Mouse (Mus musculus): ENCODE results near the gene Oat.

Gene Oat

GRCm38 (mm10) chr7:132576116-132576650 lies at the start of gene Oat:
TSS of gene Oat (minus strand) at chr7:132576398.
- in situ Hi-C loops (cut with MboI, MseI) = loop anchor here (10.0 kb wide), 1 partner anchor 1171 kb away; no protein-coding TSS in a partner anchor

DNA sequence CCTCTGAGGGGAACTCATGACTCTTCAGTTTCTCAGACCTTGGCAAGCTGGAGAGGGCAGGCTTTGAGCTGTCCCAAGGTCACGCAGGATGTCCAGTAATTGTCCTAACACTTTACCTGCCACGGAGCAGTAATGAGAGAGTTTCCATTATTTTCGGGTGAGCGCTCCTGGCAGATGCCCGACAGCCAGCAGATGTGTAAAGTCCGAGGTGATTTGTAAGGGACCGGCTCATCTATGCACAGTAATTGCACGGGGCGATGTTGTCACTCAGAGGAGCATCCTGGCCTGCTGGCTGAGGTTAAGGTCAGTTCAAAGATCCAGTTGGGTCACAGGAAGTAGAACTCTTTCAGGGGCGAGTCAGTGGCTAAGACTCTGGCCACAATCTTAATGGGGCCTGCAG lies 48.0 kb upstream of the Oat start:
- in situ Hi-C loops (cut with MboI, MseI) = no loop called here

- in situ Hi-C loops (cut with MboI, MseI) = no loop called here
These were observed 44.0 kb upstream of the Oat start for GRCm38 (mm10) chr7:132619975-132620918.

GRCm38 (mm10) chr7:132619549-132619948 lies 43.4 kb upstream of the Oat start:
- in situ Hi-C loops (cut with MboI, MseI) = no loop called here

GRCm38 (mm10) chr7:132617021-132617564 lies 40.9 kb upstream of the Oat start:
- in situ Hi-C loops (cut with MboI, MseI) = no loop called here

DNA sequence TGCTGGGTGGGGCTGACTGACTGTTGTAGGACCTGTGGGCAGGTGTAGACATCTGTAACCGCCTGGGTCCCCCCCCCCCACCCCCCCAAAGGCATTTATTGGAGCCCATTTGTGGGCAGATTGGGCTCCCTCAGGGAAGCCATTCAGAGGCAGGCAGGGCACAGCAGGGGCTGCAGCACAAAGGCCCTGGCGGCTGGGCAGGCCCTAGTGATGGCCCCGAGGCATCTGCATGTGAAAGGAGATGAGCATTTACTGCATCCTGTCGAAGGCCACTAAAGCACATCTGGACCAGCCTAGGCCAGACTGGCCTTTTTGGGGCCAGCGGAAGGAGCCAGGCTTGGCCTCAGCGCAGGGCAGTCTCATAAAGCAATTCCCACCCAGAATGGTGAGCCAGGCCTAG lies 40.2 kb upstream of the Oat start:
- in situ Hi-C loops (cut with MboI, MseI) = no loop called here

- in situ Hi-C loops (cut with MboI, MseI) = no loop called here
These were observed 39.1 kb upstream of the Oat start for GRCm38 (mm10) chr7:132615346-132615745.

DNA sequence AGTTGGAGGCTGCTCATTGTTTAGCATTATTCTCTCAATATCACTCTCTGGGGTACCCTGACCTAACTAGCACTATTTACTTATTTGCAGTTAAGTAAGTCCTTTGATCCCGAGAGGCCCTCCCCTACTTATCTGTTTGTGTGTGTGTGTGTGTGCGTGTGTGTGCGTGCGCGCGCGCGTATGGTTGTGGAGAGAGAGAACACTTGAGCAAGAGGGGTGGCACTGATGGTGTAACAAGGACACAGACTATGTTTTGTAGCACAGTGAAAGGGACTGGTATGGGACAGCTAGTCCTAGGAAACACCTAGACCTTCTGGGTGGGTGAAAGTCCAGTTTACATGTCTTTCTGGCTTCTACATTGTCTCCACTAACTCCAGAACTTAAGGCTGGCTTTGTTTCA lies 35.3 kb upstream of the Oat start:
- in situ Hi-C loops (cut with MboI, MseI) = no loop called here

DNA sequence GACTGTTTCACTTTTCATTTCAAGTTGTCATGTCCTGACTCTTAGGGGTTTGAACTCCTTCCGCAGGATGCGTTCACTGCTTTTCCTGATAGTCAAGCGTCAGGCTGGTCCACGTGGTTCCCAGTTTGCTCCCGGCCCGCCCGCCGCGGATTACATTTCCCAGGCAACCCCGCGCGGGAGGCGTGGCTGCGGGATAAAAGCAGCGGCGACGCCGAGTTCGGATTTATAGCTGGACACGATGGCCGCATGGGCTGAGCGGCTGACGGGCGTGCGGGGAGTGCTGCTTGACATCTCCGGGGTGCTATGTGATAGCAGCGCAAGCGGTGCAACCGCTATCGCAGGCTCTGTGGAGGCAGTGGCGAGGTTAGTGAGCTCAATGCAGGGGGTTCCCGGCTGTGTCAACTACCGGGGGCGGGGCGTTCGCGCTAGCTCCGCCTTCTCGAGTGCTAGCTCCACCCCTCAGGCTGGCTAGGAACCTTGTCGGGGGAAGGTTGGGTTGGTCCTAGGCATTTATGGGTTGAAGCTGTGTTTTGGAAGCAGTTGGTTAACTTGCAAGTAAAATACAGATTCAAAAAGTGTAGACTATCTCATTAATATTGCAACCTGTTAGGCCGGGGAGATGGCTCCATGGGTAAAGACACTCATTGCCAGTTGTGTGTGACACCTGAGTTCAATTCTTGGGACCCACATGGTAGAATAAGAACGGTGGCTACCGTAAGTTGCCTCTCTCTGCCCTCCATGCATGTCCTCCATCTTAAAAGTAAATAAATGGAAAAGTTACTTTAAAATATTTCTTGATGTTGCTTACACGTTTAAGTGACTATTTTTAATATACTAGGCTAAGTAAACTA lies 34.5 kb upstream of the Oat start, which contains the start of gene Lhpp:
Gene Lhpp (plus strand): TSS at position 171 of the 851 bp plus-strand sequence.
- in situ Hi-C loops (cut with MboI, MseI) = no loop called here

- in situ Hi-C loops (cut with MboI, MseI) = no loop called here
These were observed 32.3 kb upstream of the Oat start for GRCm38 (mm10) chr7:132608316-132609020.

GRCm38 (mm10) chr7:132605689-132606088 lies 29.5 kb upstream of the Oat start:
- in situ Hi-C loops (cut with MboI, MseI) = no loop called here

DNA sequence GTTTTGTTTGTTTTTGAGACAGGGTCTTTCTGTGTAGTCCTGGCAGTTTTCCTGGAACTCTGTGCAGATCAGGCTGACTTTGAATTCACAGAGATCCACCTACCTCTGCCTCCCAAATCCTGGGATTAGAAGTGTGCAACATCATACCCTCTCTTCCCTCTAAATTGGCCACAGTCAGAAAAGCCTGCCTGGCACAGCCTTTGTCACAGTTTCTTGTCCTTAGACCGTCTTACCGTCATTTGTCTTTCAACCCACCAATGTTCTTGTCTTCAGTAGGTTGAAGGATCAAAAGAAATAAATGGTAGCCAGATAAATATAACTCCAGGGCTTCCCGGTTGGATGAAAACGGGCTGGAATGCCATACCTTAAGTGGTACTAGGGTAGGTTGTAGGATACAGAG lies 28.5 kb upstream of the Oat start:
- in situ Hi-C loops (cut with MboI, MseI) = no loop called here

DNA sequence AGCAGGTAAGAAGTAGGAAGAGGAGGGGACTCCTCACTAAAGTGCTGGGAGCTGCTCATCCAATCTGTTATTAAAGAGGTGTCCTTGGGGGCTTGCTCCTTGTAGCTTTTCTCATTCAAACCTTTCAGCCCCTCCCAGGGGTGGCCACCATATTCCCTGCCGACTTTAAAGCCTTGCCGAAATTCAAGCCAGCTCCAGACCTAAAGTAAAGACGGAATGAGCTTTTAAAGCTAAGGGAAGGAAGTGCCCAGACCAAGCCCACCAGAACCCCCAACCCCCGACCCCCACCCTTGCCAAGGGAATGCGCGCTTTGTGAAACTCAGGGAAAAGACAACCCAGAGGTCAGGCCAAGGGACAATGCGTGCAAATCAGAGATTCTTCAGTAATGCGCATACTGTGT lies 24.7 kb upstream of the Oat start:
- in situ Hi-C loops (cut with MboI, MseI) = no loop called here

- in situ Hi-C loops (cut with MboI, MseI) = no loop called here
These were observed 23.8 kb upstream of the Oat start for GRCm38 (mm10) chr7:132600026-132600425.

DNA sequence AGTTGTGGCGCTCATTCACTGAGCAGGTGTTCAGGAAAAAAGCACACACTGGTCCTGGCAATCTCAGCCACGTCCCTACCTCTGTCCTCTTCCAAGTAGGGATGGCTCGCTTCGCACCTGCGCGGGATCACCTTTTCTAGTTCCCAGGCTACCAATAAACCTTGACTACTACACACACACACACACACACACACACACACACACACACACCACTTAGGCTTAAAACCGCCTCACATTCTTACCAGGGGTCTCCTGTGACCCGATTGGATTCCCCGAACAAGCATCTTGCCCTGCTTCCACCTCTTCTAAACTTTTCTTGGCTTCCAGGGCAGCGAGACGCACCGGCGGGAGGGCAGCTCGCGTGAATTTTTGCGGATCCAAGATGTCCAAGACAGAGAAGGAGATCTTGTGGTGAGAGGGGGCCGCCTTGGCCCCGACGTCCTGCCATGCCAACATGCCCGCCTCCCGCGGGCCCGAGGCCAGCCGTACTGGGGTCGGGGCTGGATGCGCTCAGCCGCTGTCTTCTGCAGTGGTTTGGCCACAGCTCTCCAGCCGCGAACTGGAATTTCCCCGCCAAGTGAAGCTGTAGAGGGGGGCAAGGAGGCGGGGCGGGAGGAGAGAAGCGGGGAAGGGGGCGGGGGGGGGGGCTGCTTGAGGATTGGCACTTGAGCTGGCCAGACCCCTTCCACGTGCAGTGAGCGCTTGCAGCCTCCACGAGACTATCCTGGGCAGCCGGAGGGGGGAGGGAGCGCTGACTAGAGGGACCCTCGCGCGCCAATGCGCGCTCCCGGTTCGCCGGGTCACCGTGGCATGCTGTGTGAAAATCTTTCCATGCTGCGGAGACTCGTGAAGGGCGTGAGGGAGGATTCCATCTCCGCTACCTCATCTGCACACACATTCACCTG lies 23.1 kb upstream of the Oat start, which contains the start of gene Nkx1-2:
Gene Nkx1-2 (minus strand): TSS at position 567 of the 905 bp plus-strand sequence.
- in situ Hi-C loops (cut with MboI, MseI) = no loop called here

DNA sequence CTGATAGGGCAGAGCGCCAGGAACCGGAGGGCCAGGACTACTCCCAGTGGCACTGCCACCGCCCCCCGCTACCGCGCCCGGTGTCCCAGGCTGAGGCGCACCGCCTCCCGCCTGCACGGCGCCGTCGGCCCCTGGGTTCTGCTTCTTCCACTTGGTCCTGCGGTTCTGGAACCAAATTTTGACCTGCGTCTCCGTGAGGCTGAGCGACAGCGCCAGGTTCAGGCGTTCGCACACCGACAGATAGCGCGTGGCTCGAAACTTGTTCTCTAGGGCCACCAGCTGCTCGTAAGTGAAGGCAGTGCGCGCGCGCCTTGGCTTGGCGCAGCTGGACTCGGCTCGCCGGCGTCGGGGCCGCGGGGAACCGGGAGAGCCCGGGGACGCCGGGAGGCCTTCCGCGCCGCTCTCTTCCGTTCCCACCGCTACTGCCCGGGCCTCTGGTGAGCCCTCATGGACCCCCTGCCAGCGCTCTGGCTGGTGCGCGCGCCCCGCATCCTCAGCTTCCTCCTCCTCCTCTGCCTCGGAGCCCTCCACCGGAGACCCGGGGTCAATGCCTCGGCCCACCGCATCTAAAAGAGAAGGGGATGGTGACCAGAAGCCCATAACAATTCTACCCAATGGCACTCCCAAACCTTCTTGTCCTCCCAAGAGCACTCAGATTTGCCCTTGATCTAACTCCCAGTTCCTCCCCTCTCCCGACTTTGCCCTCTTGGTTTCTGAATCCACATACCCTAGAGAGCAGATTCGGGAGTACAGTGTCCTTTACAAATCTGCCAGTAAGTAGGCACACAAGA lies 21.2 kb upstream of the Oat start:
- in situ Hi-C loops (cut with MboI, MseI) = no loop called here

GRCm38 (mm10) chr7:132596557-132597250 lies 20.5 kb upstream of the Oat start:
- in situ Hi-C loops (cut with MboI, MseI) = no loop called here

DNA sequence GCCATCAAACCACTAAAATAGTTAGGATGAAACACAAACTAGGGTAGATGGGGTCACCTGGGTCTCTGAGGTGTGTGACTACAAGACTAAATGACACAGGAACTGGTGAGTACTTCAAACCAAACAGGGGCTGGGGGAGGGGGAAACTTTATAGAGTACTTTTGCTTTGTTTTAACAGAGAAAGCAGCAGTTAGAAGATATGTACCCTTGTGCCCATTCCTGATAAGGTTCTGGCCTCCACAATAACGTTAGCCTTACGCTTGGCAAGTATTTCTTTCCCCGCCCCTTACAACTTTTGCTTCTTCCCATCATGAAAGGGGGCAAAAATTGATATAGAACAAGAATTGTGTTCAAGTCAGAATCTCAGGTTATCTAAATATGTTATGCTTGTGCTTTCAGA lies 19.6 kb upstream of the Oat start:
- in situ Hi-C loops (cut with MboI, MseI) = no loop called here

- in situ Hi-C loops (cut with MboI, MseI) = no loop called here
These were observed 18.1 kb upstream of the Oat start for GRCm38 (mm10) chr7:132594325-132594724.
